Mouse (Mus musculus) retina, postnatal 7 days (tissue): ENCODE measurements around the gene Smoc1.

Experiments used
- DNase-seq: peaks from one replicate; pipeline ENCODE4 v3.0.0-alpha.2; 2012; ENCODE audit warnings: low read depth, low spot score

The Smoc1 gene

GRCm38 (mm10) chr12:81223276-81223675, 196.7 kb downstream of the Smoc1 start:
- DNase-seq, result no peak

GRCm38 (mm10) chr12:81224843-81225242, 198.2 kb downstream of the Smoc1 start:
- DNase-seq, result no peak

- peak; percentile 40 for DNase-seq
Measured at GRCm38 (mm10) chr12:81225966-81226577, 199.5 kb downstream of the Smoc1 start.

- DNase-seq, result no peak
Measured at GRCm38 (mm10) chr12:81226590-81226989, 200.0 kb downstream of the Smoc1 start.

- DNase-seq, result no peak
Measured at GRCm38 (mm10) chr12:81227767-81228460, 201.3 kb downstream of the Smoc1 start.

- DNase-seq, result no peak
Measured at GRCm38 (mm10) chr12:81233746-81234380, 207.3 kb downstream of the Smoc1 start.

GRCm38 (mm10) chr12:81235456-81236330, 209.1 kb downstream of the Smoc1 start:
- no peak for DNase-seq
